Mouse (Mus musculus) left cerebral cortex, adult 9 months (tissue): ENCODE results near the gene Lipo1.
"Not testable (repeated sequence)": the region's sequence is repeated elsewhere in the genome, so short reads cannot be mapped to it uniquely, and the experiment has no call there.

Experiments used
- DNase-seq, 2 experiments: peaks; one replicate each; pipeline ENCODE4 v3.0.0; 2022; ENCODE audit warnings: low spot score in 2 of 2

The Lipo1 gene

GRCm38 (mm10) chr19:33787359-33787758 lies at the start of gene Lipo1:
Gene Lipo1, minus strand, starts transcription at chr19:33787459.
- not testable (repeated sequence) for DNase-seq

- peak; percentile 1 to 15 for DNase-seq
Measured at GRCm38 (mm10) chr19:33786576-33787277, 532 bp downstream of the Lipo1 start.

GRCm38 (mm10) chr19:33761287-33762086 lies 25.8 kb downstream of the Lipo1 start, which contains the start of gene Lipo3:
Gene Lipo3, minus strand, starts transcription at chr19:33761951.
- DNase-seq: peak in 1 of 2 experiments; percentile 2

- not testable (repeated sequence) for DNase-seq
Measured at GRCm38 (mm10) chr19:33751259-33751658, 36.0 kb downstream of the Lipo1 start, which contains the start of gene Lipo2. Gene Lipo2, minus strand, starts transcription at chr19:33751359.
